Mouse (Mus musculus) heart, adult 9 months (tissue): ENCODE results near the gene Uba3.
A peak's percentile ranks its signal among the peaks of the same experiment; 100 is the strongest.

ENCODE experiments used
- DNase-seq, 2 experiments: peaks; one replicate each; pipeline ENCODE4 v3.0.0; 2022; ENCODE audit warnings: low spot score in 2 of 2

The Uba3 gene

DNA sequence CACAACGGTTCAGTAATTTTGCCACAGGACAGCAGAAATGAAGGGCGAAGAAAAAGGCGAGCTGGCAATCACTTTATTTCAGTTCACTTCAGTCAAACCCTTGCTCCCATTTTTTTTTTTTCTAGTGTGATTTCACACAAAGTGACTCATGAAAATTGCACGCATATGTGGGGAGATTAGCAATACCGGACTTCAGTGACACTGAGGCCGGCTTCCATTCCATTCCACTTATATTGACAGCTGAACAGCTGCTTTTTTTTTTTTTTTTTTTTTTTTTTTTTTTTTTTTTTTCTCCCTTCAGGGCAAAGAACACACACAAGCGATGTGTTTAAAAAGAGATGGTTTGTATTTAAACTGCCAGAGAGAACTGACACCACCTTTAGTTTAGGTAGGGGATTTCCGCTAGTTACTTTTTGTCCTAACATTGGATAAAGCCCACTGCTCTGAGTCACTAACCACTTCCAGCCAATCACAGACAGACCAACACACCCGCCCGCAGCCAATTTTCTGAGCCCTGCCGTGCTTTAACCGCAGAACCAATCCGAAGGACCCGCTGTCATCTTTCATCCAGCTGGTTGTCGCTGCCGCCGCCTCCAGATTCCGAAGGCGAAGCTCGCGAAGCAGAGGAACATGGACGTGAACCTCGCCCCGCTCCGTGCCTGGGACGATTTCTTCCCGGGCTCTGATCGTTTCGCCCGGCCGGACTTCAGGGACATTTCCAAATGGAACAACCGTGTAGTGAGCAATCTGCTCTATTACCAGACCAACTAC, 4.9 kb upstream of the Uba3 start, which contains the start of gene Arl6ip5:
Gene Arl6ip5 (plus strand): TSS at position 499 of the 771 bp plus-strand sequence.
- peak; percentile 90 to 93 for DNase-seq

DNA sequence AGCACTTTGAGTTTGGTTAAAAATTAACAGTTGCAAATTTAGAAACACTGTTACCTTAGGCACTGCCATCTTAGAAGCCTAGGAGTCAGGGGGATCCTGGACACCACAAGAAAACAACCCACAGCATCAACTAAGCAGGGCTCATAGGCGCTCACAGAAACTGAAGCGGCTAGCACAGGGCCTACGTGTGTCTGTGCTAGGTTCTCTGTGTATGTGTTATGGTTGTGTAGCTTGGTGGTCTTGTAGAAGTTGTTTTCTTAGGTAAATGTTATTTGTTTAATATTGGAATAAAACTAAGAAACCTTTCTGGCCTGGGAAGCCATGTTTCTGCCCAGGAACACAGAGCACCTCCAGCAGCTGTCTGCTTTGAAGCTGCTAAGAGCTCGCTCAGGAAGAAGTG, 4.3 kb upstream of the Uba3 start:
- no peak for DNase-seq

DNA sequence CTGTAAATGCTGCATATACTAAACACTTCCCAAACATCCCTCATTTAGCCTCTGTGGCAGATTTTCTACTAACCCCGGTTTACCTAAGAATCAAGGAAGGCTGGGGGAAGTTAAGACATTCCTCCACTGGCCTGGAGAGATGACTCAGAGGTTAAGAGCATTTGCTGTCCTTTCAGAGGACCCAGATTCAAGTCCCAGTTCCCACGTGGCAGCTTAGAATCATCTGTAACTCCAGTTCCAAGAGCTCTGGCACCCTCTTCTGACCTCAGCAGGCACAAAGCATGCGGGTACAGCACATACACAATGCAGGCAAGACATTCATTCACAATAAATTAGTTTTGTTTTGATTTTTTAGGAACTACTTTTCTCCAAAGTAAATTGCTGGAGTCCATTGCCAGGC, 3.8 kb upstream of the Uba3 start:
- no peak for DNase-seq

DNA sequence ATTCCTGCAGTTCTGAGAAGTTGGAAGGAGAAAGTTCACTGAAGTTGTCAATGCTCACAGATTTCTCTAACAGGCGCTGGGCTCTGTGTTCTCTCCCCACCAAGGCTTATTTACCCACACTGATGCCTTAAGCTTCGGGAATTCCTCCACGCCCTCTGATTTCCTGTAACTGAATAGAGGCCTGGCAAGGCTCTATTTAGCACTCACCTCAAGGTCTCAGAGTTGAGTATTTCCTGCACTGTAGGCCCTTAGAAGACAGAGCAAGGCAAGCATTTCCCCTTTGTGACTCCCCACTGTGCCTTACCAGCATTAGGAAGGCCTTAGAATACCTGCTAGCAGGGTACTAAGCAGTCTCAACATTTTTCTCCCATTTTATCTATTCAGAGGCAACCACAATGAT, 3.0 kb upstream of the Uba3 start:
- DNase-seq: peak in 1 of 2 experiments; percentile 41

DNA sequence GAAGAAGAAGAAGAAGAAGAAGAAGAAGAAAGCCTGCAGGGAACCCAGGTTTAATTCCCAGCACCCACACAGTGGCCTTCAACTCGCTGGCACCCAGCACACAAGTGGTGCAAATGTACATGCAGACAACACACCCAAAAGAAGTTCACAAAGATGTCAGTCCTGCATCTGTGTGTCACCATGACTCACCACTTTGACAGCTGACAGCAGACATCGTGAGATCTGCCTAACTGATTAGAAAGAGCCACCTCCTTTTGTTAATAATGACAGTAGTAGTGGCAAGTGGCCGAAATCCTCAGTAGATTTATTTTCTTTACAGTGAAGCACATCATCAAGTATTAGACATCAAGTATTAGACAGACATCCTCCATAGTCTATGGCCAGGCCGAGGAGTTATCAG, 1.6 kb upstream of the Uba3 start:
- no peak for DNase-seq

DNA sequence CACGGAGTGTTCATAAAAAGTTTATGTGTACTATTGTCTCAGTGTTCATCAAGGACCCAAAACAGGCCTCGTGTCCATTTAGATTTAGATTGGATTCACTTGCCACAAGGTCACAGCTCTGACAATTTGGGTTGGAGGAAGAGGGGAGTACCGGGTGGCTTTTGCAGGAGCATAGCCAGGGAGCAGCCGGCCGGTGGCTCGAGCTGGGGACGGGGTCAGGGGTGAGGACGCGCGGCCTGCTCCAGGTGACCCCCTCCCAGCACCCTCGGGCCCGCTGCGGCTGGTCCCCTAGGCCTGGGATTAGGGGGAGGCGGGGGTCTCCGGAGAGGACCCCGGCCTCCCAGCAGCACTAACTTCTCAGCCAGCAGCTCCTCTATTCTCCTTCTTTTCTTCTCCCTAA, 495 bp downstream of the Uba3 start:
- no peak for DNase-seq

DNA sequence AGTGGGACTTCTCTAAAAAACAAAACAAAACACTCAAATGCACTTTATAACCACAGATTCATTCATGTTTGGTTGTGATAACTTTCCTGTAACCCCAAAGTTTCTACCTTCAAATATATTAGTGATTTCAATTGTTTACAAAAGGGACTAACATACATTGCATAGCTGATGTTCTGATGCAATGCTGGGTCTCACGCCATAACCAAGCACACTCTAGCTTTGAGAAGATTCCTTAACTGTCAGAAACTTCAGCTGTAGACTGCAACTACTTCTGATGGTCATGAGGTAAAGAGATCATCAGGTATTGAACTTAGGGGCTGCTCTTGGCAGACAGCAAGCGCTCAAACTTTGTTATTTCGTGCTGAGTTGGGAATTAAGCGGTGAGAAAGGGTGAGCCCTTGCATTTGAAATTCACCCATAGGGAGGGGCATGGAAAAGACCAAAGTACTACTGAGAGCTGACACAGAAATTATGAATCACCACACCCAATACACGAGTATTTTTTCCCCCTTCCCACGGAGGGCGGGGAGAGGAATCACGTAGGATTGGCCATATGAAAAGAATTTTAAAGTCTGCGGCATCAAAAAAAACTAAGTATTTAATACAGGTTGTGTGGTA, 1.1 kb downstream of the Uba3 start:
- no peak for DNase-seq

DNA sequence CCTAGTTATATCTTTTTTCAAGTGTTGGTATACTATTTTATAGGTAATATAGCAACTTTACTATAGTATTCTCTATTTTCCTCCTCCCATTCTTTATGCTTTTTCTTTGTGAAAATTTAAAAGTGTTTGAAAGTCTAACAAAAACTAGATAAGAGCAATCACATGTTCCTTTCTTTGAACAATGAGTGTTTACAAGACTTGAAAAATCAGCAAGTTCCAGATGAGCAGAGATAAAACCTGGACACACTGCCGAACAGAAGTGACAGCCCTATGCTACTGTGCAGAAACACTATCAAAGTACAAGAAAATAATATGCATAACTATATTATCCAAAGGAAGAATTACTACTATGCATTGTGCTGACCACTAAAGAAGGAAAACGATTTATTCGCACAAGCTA, 3.0 kb downstream of the Uba3 start:
- DNase-seq: no peak

DNA sequence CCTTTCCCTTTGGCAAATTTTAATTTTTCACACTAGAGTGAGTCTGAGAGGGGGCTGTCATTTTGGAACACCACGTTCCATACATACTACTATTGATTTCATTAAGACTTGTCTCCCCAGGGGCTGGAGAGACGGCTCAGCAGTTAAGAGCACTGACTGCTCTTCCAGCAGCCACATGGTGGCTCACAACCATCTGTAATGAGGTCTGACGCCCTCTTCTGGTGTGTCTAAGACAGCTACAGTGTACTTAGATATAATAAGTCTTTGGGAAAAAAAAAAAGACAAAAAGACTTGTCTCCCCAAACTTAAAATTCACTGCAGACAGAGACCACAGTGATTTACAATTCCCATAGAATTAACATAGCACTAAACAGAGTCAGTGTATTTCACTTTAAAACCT, 5.0 kb downstream of the Uba3 start:
- DNase-seq: no peak

DNA sequence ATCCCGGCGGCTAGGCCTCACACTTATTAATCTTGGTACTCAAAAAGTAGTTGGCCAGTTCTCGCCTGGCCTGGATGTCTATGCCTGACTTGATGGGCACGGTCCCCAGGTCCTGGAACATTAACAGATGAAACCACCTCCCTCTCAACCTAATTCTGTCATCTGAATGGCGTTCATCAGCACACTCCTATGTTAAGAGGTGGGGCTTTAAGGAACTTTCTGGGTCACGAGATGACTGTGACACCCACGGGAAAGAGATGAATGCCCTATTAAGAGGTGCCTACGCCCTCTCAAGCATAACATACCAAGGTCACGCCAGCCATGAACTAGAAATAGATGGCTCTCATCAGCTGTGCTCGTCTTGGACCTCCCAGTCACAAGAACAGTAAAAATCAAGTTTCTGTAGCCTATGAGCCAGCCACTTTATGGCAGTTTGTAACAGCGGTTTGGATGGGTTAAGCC, 26.0 kb downstream of the Uba3 start:
- no peak for DNase-seq

DNA sequence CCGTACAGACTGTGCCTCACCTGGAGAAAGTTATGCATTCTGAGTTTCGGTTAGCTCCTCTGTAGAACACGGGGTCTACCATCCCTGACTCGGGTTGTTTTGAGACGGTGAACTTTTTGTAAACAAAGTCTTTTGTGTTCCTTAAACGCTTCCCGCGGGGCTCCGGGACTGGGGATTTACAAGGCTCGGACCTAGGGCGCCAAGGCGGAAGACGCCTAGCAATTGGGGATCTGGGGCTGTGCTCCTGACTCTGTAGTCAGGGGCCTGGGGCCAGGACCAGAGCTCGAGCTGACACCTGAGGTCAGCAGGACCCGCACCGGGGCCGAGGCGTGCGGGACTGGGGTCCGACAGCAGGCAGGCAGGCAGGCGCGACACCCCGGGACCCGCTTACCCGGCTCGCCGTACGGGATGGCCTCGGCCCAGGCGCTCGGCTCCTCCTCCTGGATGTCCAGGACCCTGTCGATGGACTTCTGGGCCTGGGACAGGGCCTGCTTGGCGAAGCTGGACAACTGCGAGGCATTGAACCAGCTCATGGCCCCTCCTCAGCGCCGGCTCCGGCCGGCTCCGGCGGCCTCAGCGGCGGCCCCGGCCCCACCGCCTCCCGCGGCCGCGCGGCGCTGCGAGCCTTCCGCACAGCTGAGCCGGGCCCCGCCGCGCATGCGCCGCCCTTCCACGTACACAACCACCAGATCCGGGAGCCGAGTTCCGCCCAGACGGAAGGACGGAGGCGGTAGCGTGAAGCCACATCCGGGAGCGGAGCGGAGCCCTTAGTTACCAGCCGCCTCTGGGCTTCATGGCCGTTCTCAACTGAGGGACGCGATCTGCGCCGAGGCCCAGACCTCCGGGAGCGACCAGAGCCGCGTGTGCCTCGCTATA, 26.7 kb downstream of the Uba3 start, which contains the start of gene Tmf1:
Gene Tmf1 (minus strand): TSS at position 632 of the 876 bp plus-strand sequence.
- DNase-seq: peak; percentile 95 to 97

DNA sequence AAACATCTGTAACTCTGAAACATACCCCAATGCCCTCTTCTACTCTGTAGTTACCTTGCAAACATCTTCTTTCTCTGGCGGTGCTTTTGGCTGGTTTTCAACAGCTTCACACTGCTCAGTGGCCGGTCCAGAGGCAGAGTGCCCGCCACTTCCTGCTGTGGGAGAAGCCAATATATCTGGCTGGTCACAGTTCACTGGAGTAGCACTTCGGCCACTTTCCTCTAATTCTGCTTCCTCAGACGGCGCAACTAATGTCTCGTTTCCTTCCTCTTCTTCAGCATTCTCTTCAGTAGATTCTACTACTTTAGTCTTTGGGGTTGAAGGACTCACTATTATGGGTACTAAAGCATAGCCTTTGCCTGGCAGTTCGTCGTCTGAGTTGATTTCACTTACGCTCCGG, 29.7 kb downstream of the Uba3 start:
- DNase-seq: no peak

DNA sequence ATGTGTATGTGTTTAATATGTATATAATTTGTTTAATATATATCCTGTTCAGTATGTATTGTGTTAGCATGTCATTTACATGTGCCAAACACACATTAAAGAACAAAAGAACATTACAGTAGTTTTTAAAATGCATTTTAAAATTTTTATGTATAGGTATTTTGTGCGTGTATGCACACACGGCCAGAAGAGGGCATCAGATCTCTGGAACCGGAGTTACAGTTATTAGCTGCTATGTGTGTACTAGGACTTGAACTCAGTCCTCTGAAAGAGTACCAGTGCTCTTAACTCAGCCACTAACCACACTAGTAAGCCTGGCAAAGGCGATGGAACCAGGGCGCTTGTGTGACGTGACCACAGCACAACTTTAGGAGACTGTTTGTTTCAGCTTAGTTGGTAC, 55.3 kb downstream of the Uba3 start:
- no peak for DNase-seq

DNA sequence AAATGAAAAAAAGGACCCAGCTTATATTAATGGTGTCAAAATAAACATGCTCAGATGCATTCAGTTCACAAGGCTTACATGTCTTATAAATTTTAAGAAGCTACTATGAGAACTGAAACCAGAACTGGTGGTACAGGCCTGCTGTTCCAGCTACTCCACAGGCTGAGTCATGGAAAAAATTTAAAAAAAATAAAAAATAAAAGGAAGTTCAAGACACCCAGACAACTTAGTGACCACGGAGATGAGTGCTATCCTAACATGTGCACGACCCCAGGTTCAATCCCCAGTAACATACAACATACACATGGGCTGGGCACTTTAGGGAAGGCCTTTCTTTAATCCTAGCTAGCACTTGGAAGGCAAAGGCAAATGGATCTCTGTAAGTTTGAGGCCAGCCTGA, 55.7 kb downstream of the Uba3 start:
- DNase-seq: no peak

DNA sequence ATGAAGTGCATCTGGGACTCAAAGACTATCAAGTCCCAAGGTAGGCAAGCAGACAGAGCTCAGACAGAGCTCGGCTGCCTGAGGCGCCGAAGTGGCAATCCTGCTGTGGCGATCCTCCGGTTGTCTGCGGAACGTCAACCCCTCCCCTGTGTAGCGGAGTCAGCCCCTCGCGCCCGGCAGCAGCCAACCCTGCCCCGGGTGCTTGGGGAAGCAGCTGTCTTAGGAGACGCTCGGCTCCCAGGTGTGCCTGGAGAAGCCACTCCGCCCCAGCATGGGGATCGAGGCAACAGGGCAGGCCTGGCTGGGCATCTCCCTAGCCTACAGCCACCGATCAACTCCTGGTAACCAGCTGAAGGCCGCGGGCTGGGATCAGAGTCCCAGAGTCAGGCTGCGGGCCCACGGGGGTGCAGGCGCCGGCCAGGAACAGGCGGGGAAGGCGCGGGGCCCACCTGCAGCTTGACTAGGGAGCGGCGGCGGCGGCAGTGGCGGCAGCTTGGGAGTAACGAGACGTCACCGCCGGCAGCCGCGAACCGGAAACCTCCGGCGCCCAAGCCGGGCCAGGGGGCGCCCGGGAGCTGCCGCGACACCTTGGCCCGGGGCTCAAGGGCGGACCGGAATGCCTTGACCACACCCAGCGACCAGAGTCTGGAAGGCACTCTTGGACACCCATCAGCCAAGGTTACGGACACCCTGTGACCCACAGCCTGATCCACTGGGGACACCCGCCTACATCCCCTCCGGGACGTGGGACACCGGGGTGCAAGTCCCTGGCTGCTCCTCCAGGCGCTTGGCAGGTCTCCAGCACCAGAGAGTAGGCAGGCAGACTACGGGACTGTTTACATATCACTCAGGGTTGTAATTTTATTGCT, 56.8 kb downstream of the Uba3 start, which contains the start of gene Eogt:
Gene Eogt (minus strand): TSS at position 800 of the 869 bp plus-strand sequence.
- peak; percentile 84 to 86 for DNase-seq

DNA sequence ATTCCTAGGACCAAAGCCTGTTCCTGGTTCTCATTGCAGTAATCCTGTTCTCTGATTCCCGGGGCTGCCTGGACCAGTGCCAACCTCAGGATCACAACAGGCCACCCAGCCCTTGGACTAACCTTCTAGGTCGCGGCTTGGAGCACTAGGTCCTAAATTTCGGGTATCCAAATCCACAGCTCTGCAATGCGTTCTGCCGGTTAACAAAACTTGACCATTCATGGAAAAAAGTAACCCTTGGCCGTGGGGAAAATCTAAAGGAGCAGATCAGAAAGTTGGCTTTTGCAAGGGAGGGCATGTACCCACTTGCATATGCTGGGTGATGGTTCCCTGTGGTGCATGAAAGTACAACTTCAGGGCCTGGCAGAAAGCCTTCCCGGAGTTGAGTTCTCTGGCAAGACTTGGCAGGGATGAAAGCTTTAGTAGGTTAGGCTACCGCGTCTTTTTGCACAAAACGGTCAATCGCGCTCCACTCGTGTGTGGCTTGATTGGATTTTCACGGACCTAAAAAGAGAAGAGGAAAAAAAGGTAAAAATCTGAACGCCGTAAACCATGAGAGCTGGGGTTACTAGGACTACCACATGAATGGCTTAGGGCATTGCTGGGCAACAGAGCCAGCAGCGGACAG, 57.6 kb downstream of the Uba3 start:
- DNase-seq: peak; percentile 29 to 32

DNA sequence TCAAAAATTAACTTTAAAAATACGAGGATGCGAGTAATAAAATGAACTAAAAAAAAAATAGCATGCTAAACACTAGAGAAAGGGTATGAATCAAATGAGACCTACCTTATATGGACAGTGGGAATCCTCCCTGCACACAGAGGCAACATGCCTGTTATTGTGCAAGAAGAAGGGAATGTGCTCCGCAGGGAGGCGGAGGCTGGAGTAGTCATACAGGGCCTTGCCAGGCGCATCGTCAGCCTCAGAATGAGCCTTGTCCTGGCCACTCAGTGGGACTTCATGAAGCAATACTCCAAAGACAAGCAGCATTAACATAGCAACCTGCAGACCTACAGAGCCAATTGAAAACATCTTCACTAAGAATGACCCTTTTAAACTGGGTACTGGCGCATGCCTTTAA, 60.3 kb downstream of the Uba3 start:
- DNase-seq: peak; percentile 73 to 75

DNA sequence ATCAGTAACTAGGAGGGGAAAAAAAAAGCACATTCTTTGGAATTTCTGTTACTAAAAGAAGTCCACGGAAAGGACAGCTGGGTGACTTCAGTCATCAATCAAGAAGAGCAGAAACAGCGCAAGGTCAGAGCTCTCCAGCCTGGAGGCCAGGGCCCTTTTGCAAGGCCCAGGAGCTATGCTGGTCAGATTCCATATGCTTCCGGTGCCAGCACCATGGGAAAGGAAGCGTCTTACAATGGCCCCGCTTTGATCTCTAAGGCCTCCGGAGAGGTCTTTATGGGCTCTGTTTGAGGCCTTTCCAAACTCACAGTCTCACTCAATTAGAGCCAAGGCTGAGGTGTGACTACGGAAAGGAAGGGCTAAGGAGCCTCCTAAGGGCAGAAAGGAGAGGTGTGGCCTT, 61.1 kb downstream of the Uba3 start:
- peak; percentile 25 to 47 for DNase-seq

DNA sequence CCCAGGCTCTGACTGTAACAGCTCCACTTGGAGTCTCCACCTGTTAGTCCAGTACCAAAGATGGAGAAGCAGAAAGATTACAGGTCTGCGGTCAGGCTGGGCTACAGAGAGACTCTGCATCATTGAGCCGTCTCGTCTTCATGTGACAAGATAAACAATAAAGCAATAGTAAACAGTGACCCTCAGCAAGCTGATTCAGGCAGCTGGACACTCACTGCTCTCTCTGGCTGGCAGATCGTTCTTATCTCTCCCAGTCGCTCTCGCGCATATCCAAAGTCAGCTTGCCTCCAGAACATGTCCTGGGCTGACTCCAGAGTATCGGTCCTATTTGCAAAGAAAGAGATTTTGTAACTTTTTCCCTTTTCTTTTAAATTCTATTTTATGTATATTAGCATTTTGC, 62.8 kb downstream of the Uba3 start:
- no peak for DNase-seq

DNA sequence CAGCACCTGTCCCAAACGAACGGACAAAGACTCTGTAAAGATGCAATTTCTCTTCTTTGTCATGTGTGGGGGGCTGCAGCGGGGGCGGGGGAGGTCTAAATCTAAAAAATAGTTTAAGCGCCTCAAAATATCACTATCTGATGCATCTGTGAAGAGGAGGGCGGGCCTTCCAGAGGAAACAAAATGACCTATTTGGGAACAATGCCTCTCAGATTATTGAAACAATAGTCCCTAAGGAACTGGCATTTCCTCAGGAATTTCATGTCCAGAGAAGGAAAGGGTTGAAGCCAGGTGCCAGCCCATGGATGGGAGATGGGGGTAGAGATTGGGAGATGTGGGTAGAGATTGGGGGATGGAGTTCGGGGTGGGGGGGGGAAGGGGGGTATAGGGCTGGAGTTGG, 63.6 kb downstream of the Uba3 start:
- no peak for DNase-seq
